Mouse (Mus musculus) liver, embryonic 14.5 days (tissue): ENCODE results near the gene Minpp1. TPM values are rescaled to one million over a fixed set of nuclear protein-coding genes. Genes with fewer than 3 reads are reported as not detected.
A peak's percentile ranks its signal among the peaks of the same experiment; 100 is the strongest.
"Not testable (repeated sequence)": the region's sequence is repeated elsewhere in the genome, so short reads cannot be mapped to it uniquely, and the experiment has no call there.

Experiments used
- ATAC-seq: fragments of 200-750 bp; cut with Nextera tagmentation; 2 replicates; pipeline ENCODE4 v1.8.0; 2017; ENCODE audit warnings: moderate number of reproducible peaks, mild to moderate bottlenecking, moderate library complexity; ENCODE audit not compliant: insufficient read depth
- DNase-seq, 3 experiments: peaks; one replicate each; pipeline ENCODE4 v3.0.0-alpha.2; 2012 to 2013; ENCODE audit warnings: low read depth in 3 of 3, low spot score in 3 of 3
- H3K27ac ChIP-seq: fragments of 300-500 bp; sonication (generic); 2 replicates; pipeline ENCODE4 v1.5.1; 2014; ENCODE audit warnings: moderate library complexity, mild to moderate bottlenecking, control low read depth, inconsistent platforms
- H3K27me3 ChIP-seq: fragments of 300-500 bp; sonication (generic); 2 replicates; pipeline ENCODE4 v1.6.1; 2014; ENCODE audit warnings: mild to moderate bottlenecking, low read length, moderate library complexity; ENCODE audit not compliant: control insufficient read depth, insufficient read depth
- H3K36me3 ChIP-seq: fragments of 300-500 bp; sonication (generic); replicated peaks from 2 replicates; pipeline ENCODE4 v1.6.1; 2014; ENCODE audit warnings: low read depth; ENCODE audit not compliant: control insufficient read depth, insufficient read depth
- H3K4me1 ChIP-seq, 2 experiments: fragments of 200-500 bp in 1 of 2; fragments of 300-500 bp in 1 of 2; sonication (generic) in 1 of 2; replicated peaks; 2 replicates each; pipeline ENCODE4 v1.6.1; 2012 to 2014; ENCODE audit warnings: antibody characterized with exemption in 1 of 2, inconsistent platforms in 1 of 2, low read length in 1 of 2; ENCODE audit not compliant: control insufficient read depth in 2 of 2, insufficient read depth in 2 of 2
- H3K4me2 ChIP-seq: fragments of 300-500 bp; sonication (generic); 2 replicates; pipeline ENCODE4 v1.6.1; 2014; ENCODE audit warnings: low read depth, mild to moderate bottlenecking, control low read depth, moderate library complexity
- H3K4me3 ChIP-seq, 2 experiments: fragments of 200-500 bp in 1 of 2; fragments of 300-500 bp in 1 of 2; sonication (generic) in 1 of 2; 2 replicates each; pipeline ENCODE4 v1.5.1; 2012 to 2014; ENCODE audit warnings: low read depth in 2 of 2, low read length in 2 of 2, mild to moderate bottlenecking in 2 of 2, control low read depth in 1 of 2, inconsistent platforms in 1 of 2, moderate library complexity in 1 of 2; ENCODE audit not compliant: insufficient read depth in 1 of 2
- H3K9ac ChIP-seq: fragments of 300-500 bp; sonication (generic); replicated peaks from 2 replicates; pipeline ENCODE4 v1.6.1; 2014; ENCODE audit warnings: mild to moderate bottlenecking, control low read depth, moderate library complexity
- H3K9me3 ChIP-seq: fragments of 300-500 bp; sonication (generic); 2 replicates; pipeline ENCODE4 v1.6.1; 2016; ENCODE audit warnings: low read length, mixed read lengths; ENCODE audit not compliant: control insufficient read depth
- CTCF ChIP-seq: IDR thresholded peaks from 2 replicates; pipeline ENCODE4 v1.5.1; 2016; ENCODE audit warnings: antibody characterized with exemption, low read depth, control low read depth
- EP300 ChIP-seq: IDR thresholded peaks from 2 replicates; pipeline ENCODE4 v1.6.1; 2016; ENCODE audit warnings: antibody characterized with exemption, low read depth
- WGBS: fragments of 180-500 bp; shearing (Covaris S2); extraction: QIAGEN DNeasy Blood & Tissue Kit; methylation state at CpG from one replicate; pipeline ENCODE4 v1.1.7; 2014; ENCODE audit not compliant: insufficient replicate concordance; 5-methylcytosine and 5-hydroxymethylcytosine counted together
- polyA plus RNA-seq, 2 experiments: library from polyadenylated mRNA; depleted of rRNA in 1 of 2; stranded (reverse) in 1 of 2; unstranded in 1 of 2; fragments of >200 nt; fragmentation: Nextera tagmentation in 1 of 2; extraction: Ambion mirVana in 1 of 2; gene quantifications; 2 replicates each; pipeline versions ENCODE4 v1.2.1 to v1.2.3; 2012 to 2014

Gene Minpp1
- polyA plus RNA-seq, 2 experiments, result 36.6 to 75.4 TPM

DNA sequence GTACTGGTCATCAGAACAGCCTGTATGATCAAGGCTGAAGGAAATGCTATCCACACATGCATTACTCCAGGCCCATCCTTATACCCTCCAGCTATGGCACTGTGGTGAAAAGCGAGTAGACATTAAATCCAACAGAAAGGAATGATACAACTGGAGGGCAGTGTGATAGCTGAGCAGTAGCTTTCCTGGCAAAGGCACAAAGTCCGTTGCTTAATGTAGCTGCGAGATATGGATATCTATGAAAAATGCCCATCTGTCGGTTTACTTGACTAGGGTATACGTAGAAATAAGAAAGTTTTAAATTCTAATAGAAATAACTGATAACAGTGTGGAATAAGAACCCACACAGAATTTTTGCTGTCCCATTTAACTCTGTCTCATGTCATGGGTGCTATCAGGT, 5.3 kb upstream of the Minpp1 start:
- Histone ChIP-seq H3K9me3 (no peaks in the 10 kb centered on the region), H3K4me2 (peak overlapping the region; percentile 28), H3K27ac (peak overlapping the region; percentile 65), H3K27me3 (no peaks in the 10 kb centered on the region), H3K4me1 (peaks cover 67 to 77% of the 10 kb centered on the region in 2 experiments), H3K9ac (peak overlapping the region; percentile 19; the same call in 1 of the 2 replicates), H3K4me3 (no peak overlapping the region), H3K36me3 (no peaks in the 10 kb centered on the region)
- WGBS, result 16% methylated on average over 5 of the region's 5 CpGs
- no peak for TF ChIP-seq CTCF
- TF ChIP-seq EP300, result peak; percentile 92
- ATAC-seq (peak; percentile 14; the same call in 1 of the 2 replicates), DNase-seq (no peak)

DNA sequence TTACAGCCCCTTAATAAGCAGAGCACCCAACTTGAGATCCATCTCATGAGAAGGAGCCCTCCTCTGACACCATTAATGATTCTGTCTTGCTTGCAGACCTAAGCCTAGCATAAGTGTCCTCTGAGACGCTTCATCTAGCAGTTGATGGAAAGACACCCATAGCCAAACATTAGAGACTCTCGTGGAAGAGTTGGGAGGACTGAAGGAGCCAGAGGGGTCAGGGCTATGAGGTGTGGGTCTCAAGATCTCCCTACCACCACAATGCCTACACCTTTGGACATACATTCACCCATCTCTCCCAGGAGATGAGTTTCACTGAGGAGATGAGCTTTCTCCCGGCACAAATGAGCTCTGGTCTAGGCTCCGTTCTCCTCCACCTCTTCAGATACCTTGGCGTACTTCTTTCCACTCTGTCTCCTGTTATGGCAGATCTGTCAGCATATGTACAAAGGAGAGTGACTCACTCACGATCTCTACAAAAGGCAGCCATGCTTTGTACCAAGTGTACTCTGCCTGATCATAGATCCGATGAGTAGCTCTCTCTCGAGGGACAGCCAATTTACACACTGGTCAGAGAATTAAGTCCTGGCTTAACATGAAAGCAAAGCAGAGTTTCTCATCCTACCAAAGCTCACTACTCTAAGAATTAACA, 4.7 kb upstream of the Minpp1 start:
- peak overlapping the region; percentile 27; the same call in 1 of the 2 replicates for H3K9ac ChIP-seq
- ATAC-seq, result no peak
- H3K36me3 ChIP-seq, result no peaks in the 10 kb centered on the region

DNA sequence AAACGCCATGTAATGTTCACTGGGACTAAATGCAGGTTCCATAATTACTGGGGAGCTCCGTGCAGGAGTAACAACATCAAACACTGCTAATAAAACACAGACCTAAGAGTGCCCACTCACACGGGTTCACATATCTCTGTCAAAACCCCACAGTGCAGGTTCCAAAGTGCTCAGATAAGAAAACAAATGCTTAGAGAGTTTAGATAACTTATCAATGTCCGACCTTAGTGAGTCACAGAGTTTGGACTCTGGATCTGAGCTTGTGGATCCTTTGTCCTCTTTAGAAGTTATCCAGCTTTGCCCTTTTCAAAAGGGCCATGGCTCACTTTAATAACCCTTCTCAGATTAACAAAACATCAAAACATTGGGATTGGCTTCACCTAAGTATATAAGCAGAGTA, 4.1 kb upstream of the Minpp1 start:
- Histone ChIP-seq H3K4me1 (peaks cover 55 to 64% of the 10 kb centered on the region in 2 experiments), H3K4me2 (peak overlapping the region; percentile 16; the same call in 1 of the 2 replicates), H3K36me3 (no peaks in the 10 kb centered on the region), H3K9me3 (no peaks in the 10 kb centered on the region), H3K9ac (0 out of 2 replicates have a peak overlapping the region, but pooled peaks have one; percentile 19), H3K27ac (peak overlapping the region; percentile 64), H3K27me3 (no peaks in the 10 kb centered on the region), H3K4me3 (no peak overlapping the region)
- WGBS, result 10% methylated on average over 4 of the region's 4 CpGs
- TF ChIP-seq EP300, result peak; percentile 47; the same call in 1 of the 2 replicates
- no peak for TF ChIP-seq CTCF
- no peak for ATAC-seq
- DNase-seq, result no peak

More for the DNA sequence above, 4.7 kb upstream of the Minpp1 start:
- no peaks in the 10 kb centered on the region for H3K9me3 ChIP-seq
- DNase-seq, result no peak
- H3K27me3 ChIP-seq, result no peaks in the 10 kb centered on the region
- peak overlapping the region; percentile 64 for H3K27ac ChIP-seq
- H3K4me1 ChIP-seq, result peaks cover 61 to 70% of the 10 kb centered on the region in 2 experiments
- 74% methylated on average over 8 of the region's 8 CpGs for WGBS
- H3K4me2 ChIP-seq, result peak overlapping the region; percentile 16; the same call in 1 of the 2 replicates
- no peak for TF ChIP-seq CTCF
- TF ChIP-seq EP300, result no peak
- H3K4me3 ChIP-seq, result no peak overlapping the region

DNA sequence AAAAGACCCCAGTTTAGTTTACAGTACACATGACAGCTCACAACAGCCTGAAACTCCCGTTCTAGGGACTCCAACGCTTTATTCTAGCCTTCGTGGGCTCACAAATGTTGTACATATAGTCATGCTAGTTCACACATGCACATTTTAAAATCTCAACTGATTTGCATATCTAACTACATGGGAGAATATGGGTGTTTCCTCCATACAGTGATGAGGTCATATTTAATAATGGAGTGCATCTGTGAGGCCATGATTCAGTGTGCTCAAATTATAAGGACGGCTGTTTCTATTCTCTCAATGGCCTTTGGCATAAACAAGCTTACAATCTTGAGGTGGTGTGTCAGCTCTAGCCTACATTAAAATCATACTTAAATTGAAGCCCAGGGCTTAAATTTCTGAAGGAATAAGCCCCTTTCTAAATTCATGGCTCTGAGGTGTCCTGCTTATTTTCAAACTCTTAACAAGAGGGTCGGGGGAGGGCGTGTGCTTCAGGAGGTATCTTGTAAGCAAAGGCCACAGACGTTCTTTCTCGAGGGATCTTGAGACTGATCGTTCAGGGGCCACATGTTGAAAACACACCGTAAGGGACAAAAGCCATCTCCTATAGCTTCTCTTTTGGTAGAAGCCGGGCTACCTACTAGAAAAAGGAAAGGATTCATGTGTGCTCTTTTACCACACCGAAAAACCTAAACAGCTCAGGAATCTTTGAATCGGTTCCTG, 468 bp upstream of the Minpp1 start:
- no peak for ATAC-seq
- peak overlapping the region; percentile 73 to 89 for H3K4me3 ChIP-seq
- H3K4me2 ChIP-seq, result peak overlapping the region; percentile 82
- 11% methylated on average over 13 of the region's 13 CpGs for WGBS
- no peak for TF ChIP-seq EP300
- TF ChIP-seq CTCF, result no peak
- peak overlapping the region; percentile 80 for H3K27ac ChIP-seq
- no peaks in the 10 kb centered on the region; the same call in 1 of the 2 replicates for H3K36me3 ChIP-seq
- no peak for DNase-seq
- peak overlapping the region; percentile 81 for H3K9ac ChIP-seq
- no peaks in the 10 kb centered on the region for H3K27me3 ChIP-seq
- H3K9me3 ChIP-seq, result no peaks in the 10 kb centered on the region
- peaks cover 38 to 41% of the 10 kb centered on the region in 2 experiments for H3K4me1 ChIP-seq

DNA sequence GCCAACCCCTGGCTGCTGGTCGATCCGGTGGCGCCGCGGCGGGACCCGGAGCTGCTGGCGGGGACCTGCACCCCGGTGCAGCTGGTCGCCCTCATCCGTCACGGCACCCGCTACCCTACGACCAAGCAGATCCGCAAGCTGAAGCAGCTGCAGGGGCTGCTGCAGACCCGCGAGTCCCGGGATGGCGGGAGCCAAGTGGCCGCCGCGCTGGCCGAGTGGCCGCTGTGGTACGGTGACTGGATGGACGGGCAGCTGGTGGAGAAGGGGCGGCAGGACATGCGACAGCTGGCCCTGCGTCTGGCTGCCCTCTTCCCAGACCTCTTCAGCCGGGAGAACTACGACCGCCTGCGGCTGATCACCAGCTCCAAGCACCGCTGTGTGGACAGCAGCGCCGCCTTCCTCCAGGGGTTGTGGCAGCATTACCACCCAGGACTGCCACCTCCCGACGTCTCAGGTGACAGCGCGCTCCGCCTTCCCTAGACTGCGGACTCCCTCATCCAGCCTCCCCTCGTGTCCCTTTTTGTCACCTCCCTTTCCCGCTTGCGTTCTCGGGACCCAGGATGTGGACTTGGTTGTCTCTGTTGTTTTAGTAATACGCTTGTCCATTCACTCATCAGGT, 646 bp downstream of the Minpp1 start:
- DNase-seq (peak in 2 of 3 experiments; percentile 64 to 72), ATAC-seq (peak; percentile 86)
- peak overlapping the region; percentile 80 for H3K27ac ChIP-seq
- H3K9me3 ChIP-seq, H3K36me3 ChIP-seq, H3K27me3 ChIP-seq: not testable (repeated sequence)
- TF ChIP-seq CTCF, result peak; percentile 85
- peak overlapping the region; percentile 81 for H3K9ac ChIP-seq
- 1% methylated on average over 46 of the region's 47 CpGs for WGBS
- H3K4me3 ChIP-seq, result peak overlapping the region; percentile 73 to 89
- H3K4me2 ChIP-seq, result peak overlapping the region; percentile 82
- H3K4me1 ChIP-seq, result peaks cover 28 to 33% of the 10 kb centered on the region in 2 experiments
